Mouse (Mus musculus) gastrocnemius, postnatal 4 days (tissue): Measurements from ENCODE around the gene Thada. TPM values are rescaled to one million over a fixed set of nuclear protein-coding genes. Genes with fewer than 3 reads are reported as not detected.

ENCODE experiments used
- DNase-seq, 2 experiments: peaks; one replicate each; pipeline ENCODE4 v3.0.0; 2021 to 2022; ENCODE audit warnings: low spot score in 2 of 2, mixed read lengths in 2 of 2
- total RNA-seq, 2 experiments: library from RNA; stranded (reverse); gene quantifications; 2 replicates each; pipeline ENCODE4 v1.2.3; 2021

The Thada gene
- total RNA-seq, 2 experiments from 2014 or later = 12.2 to 15.0 TPM

DNA sequence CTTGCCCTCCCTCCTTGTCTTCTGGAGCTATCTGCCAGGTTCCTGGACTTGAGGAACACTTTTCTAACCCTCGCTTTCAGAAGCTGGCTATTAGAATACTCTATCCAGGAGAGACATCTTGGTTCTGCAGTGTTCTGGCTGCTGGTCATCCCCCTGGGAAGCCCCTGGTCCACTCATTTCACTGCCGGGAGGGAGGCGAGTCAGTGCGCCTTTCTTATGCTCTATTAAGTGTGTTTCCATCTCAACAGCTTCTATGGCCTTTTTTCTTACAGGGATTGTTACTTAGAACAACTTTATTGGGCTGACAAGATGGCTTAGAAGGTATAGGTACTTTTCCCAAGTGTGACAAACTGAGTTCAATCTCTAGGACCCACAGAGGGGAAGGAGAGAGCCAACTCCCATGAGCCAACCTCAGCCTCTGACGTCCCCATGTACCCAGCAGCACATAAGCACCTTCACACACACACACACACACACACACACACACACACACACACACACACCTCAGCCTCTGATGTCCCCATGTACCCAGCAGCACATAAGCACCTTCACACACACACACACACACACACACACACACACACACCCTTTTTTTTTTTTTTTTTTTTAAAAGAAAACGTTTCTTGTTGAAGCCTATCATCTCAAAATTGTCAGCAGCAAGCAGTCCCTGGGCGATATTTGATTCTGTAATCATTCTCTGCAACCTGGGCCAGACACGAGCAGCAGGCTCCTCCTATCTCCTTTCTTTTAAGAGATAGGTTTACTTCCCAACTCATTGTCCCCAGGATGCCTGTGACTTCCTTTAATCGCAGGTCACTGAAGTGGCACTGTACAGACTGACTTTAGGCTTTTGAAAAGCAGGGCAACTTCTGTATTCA, 113.9 kb downstream of the Thada start:
- no peak for DNase-seq

DNA sequence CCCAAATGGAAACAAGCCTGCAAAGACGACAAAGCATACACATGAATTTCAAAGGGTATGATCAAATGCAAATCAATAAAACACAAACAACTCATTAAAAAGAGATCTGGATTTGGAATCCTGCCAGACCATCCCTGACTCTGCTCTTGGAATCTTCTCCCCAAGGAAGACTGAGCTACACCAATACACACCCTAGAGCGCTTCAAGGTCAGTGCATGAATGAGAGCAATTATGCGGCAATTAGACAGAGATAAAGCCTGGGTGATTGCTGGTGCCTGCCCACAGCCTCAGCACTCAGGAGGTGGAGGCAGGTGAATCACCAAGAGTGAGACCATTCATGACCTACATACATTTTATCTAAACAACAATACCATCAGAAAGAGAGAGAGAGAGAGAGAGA, 114.7 kb downstream of the Thada start:
- no peak for DNase-seq

DNA sequence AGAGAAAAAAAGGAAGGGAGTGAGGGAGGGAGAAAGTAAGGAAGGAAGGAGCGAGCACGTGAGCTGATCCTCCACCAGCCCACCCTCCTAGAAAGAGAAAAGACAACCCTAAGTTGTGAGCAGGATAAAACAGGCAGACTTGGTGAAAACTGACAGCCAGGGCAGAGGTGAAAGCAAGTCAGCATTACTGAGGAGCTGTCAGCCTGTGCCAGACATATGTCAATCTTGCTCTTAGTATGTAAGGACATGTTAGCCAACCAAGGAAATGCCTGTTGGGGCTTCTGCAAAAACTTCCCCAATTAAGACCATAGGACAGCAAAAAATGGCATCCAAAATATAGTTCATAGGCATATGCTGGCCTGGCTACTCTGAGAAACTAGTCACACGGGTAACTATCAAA, 117.1 kb downstream of the Thada start:
- no peak for DNase-seq

DNA sequence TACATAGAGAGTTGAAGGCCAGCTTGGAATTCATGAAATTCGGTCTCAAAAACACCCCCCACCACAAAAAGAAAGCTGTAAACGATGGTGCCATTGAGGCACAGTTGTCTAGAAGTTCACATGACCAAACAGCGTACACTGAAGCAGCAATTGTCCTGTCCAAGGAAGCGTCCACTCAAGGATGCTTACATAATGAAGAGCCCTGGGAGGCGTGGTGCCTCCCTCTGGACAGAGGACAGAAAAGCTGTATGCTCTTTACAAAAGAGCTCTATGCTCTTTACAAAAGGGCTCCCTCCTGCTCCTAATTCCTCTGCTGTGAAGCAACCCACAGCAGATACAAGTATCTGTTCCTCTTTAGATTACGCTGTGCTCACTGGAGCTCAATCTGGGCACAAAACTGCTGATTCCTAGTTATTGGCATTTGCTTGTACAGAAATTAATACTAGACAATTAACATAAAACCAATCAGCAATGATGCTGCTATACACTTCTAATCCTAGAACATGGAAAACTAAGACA, 123.6 kb downstream of the Thada start:
- DNase-seq = no peak

DNA sequence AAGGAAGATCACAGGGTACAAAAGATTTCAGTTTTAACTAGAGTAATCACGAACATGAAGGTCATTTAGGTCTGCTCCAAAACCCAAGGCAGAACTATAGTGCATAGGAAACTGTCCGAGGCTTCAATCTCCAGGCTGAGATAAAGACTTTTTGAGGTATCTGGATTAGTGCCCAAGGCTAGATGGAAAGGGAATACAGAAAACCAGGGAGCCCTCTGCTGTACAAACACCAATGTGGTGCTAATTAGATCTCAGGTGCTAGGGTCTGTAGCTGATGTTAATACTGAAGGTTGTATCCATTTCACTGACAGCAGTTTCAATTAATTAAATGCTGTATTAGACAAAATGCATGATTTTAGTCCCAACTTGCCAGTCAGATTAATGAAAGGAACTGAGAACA, 124.3 kb downstream of the Thada start:
- no peak for DNase-seq

DNA sequence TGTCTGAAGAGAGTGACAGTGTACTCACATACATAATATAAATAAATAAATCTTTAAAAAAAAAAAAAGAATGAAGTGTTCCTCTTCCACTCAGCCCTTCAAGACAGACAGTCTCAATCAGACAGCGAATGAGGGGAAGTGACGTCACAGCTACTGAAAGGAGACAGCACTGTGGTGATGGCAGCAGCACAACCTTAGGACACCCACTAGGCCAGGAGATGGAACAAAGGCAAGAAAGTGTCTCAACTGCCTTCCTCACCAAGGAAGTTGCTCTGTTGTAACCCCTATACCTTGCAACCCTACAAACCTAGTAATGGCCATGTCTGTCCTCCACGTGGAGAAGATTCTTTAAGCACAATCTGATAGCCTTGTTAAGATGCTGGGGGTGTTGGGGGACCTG, 125.4 kb downstream of the Thada start:
- DNase-seq = no peak

DNA sequence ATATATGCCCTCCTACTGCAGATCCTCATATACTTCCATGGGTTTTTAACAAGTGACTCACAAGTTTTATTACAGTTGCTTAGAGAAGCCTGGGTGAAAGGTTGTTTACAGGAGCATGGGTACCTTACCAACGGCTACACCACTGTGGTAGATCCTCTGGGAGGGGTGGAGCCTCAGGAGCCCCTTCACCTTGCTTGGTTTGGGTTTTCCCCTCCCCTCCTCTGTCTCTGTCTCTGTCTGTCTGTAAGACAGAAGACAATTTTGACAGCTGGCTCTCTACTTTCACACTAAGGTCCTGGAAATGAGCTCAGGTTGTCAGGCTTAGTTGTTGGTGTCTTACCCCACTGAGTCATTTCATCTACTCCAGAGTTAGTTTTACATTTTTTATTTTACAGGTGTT, 130.0 kb downstream of the Thada start:
- no peak for DNase-seq

DNA sequence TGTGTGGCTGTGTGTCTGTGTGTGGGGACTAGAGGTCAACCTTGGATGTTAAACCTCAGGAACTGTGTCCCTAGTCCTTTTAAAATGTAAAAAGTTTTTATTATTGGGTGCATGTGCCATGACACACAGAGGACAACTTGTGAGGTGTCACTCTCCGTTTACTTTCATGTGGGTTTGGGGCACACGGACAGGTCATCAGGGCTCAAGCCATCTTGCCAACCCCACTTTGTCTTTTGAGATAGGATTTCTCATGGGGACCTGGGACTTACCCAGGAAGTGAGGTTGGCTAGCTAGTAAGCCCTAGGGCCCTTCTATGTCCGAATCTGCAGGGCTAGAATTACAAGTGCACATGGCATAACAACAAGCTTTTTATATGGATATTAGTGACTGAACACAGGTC, 130.9 kb downstream of the Thada start:
- no peak for DNase-seq

DNA sequence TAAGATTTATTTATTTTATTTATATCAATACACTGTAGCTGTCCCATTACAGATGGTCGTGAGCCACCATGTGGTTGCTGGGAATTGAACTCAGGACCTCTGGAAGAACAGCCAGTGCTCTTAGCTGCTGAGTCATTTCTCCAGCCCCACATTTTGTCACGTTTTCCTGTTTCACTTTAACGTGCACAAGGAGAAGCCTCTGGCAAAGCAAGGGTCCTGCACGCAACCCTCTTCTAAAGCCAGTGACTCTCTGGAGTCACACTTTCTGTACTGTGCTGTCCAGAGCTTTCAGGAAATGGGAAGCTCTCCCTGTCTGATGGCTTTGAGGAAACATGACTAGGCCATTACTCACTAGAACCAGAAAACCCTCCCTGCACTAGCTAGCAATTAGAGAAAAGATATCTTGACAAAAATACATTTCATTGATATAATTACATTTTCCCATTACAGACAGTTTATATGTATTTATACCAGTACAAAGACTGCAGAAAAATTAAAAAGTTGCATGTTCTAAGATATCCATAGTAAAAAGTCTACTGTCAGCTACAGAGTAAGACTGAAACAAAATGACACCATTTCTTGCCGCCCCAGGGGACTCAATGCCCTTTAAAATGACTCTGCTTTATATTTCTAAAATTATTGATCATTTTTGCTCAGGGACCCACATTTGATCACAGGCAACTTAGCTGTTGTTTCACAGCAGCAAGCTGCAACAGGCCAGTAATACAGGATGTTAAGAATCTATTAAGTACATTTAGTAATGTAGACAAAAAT, 131.6 kb downstream of the Thada start:
- no peak for DNase-seq

DNA sequence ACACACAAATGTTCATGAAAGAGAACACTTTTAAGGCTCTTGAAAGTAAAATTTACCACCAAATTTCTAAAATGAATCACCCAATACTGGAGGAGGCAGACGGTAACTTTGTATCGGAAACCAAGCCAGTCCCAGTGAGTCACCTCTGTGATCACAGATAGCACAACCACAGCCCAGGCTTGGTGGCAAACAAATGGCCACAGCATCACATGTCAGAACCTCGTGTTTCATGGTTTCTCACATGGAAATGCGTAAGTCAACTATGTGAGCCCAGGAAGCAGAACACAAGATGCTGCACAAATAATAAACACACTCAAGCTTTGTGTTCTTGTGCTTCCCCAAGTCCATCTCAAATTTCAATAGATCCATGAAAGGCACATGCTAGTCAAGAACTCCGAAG, 133.1 kb downstream of the Thada start:
- DNase-seq = no peak

DNA sequence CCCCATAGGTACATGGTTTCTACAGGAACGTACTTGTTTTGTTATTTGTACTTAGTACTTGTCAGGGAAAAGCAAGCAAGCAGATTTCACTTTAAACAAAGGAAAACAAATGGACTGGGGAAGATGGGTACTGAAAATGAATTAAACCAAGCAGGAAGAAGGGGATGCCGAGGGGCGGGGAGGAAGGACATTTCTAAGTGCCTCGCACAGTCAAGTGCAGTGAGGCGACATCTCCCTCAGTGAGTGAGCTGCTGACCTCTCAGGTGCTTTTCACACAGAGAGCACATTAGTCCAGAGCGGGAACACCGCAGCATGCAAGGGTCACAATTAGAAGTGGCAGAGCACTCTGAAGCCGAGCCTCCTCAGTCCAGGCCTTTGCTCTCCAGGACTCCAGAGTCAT, 135.0 kb downstream of the Thada start:
- DNase-seq = no peak

DNA sequence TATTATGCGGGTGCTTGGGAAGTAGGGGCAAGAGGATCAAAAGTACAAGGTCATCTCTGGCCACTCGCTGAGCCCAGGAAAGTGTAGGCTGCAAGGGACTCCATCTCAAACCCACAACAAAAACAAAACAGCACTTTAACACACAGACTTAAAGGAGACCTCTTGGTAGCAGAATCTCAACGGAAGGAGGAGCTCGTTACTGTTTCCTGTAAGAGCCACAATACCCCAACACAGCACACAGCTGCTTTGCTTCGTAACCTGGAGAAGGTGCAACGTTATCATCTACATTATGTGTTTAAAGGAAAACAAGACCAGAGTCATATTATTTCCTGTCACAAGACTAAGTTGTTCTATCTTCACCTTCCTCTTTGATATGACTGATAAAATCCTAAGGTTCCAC, 135.5 kb downstream of the Thada start:
- DNase-seq = no peak

DNA sequence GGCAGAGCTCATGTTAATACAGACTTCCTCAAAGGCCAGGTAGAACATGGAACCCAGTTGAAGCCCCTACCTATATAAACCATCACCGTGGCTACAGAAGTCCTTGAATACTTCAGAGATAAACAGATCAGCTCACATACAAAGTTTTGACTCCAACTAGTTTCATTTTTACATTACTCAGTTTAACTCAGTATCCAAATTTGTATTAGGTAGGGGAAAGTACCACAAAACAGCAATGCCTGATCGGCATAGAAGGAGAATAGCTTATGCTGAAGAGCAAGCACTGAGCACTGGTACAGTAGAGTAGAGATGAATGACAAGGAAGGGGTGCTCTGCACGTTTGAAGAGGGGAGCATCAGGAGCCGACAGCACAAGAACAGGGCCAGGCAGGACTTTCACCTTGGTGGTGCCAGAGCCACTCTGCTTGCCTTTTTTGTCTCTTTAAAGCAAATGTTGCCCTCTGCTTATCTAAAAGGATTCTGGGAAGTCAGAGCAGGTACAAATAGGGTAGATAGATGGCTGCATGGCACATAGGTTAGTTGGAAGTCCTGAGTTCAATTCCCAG, 136.0 kb downstream of the Thada start:
- no peak for DNase-seq

DNA sequence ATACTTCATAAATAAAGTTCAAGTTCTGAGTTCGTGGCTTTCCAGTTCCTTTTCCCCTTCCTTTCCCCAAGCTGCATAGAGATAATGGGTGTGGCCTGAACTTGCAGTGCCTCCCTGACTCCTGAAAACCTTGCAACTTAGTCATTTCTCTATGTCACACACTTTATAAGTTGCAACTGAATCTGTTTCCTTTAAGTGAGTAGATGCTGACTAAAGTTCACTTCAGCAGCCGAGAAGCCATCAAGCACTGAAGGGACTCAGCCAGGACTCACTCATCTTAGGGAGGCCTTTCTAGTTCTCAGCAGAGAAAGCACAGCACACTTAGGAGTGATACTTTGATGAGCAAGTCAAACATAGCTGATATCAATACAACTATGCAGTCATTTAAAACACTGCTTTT, 137.5 kb downstream of the Thada start:
- DNase-seq = no peak

DNA sequence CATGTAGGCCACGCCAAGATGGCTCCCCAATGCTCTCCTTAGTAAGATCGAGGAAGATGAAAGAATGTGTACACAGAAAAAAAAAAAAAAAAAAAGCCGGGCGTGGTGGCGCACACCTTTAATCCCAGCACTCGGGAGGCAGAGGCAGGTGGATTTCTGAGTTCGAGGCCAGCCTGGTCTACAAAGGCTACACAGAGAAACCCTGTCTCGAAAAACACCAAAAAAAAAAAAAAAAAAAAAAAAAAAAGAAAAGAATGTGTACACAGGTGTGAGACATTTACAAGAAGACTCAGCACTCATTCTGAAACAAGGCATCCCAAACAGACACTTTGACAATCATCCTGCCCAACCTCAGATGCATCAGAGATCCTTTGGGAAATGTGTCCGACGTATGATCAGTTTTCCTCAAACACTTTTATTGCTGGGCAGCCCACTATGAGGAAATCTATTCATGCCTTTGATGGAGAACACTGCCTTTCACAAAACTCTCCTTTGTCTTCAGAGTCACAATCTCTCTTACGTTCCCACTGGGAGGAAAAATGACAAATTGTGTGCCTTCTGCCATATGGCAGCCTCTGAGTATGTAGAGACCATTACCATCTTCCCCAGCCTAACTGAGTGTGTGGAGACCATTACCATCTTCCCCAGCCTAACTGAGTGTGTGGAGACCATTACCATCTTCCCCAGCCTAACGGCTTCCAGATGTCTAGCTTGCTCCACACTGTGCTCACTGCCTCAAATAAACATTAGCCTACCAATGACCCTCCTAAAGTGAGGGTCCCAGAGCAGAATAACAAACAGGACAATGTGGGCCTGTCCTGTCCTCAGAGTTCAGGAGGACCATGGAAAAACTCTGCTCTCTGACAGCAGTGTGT, 138.7 kb downstream of the Thada start:
- no peak for DNase-seq

DNA sequence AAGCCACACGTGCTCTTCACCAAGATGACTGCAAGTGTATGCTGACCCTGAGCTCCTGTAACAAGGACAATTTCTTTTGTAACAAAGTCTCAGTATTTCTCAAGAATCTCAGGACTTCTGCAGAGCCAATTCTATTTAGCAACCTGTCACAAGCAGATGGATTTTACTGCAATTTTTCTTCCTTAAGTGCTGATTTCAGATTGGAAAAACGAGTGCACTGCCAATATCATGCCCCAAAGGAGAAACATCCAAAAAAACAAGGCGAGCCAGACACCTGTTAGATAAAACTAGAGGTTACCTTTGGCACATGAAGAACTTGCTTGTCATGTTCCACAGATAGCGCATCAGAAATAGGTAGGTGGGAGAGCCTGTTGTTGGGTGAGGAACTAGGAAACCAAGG, 143.8 kb downstream of the Thada start:
- DNase-seq = no peak

DNA sequence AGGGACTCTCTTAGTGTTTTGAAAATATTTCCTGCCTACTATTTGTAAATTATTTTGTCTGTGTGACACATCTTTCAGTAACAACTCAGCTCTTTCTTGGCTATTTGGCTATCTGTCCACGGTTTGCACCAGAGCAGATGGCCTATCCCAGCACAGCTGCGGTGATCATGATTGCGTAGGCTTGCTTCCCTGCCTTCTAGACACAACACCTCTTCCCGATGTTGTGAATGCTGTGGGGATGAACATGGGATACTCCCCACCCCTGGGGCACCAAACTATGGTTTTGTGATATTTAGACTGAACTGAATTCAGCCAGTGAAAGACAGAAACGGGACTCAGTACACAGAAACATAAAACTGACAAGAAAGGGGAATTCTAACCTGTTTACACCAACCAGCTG, 144.7 kb downstream of the Thada start:
- DNase-seq = no peak

DNA sequence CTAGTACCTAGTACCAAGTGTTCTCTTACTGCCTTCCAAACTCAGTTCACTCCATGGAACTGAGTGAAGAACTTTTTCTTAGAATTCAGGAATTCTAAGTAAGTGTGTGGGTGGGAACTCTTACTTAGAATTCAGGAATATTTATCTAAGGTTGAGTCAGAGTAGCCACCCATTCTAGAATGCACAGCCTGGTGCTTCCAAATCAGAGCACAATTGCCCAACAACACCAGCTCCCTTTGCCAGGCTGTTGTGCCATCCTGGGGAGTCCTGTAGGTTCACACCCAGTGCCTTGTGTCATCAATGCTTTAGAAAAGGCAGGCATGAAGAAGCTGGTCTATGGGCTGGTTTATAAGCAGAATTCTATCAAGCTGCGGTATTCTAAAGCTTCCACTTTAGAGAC, 145.4 kb downstream of the Thada start:
- DNase-seq = no peak

DNA sequence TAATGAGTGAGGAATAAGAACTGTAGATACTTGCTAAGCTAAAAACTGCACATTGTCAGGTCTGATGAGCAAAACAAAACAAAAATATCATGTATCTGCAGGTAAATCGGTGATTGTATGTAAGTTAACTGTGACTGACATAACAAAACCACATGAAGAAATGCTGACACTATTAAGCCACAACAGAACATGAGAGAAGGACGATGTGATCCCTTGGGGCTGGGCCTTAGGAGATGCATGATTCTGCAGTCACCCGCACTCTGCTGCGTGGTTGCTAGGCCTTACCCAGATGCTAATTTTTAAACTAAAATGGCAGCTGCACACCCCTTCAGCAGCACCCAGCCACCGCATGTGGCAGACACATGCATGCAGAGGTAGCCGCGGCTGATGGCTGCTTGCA, 151.7 kb downstream of the Thada start:
- DNase-seq = no peak

DNA sequence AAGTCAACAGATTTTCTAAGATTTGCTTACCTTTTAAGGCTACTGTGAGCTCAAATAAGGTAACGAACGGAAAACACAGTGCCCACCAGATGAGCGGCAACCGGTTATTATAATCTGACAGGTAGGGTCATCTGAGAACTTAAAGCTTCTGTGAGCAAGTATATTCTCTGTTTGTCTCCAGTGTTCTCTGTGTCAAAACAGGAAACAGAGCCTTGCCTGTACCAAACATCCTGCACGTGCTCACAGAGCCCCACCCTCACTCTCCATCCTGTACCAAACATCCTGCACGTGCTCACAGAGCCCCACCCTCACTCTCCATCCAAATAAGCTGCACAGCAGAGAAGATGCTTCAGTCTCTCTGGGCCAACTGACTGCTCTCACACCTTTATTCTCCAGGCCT, 152.5 kb downstream of the Thada start:
- no peak for DNase-seq

DNA sequence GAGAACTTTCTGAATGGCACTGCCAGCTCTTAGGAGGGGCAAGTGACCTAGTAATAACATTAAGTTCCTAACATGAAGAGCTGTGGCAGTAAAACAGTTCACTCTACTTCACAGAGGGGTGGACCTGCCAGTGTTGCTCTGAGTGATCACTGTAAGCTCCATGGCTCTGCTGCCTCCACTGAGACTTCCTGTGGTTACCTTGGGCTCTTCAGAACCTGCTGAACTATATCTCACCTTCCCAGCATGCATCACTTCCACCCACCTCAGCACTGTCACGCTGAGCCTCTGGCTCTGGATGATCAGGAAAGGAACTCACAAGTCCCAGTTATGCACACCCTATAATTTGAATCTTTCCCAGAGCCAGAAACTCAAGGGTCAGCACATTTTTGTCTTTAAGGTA, 159.9 kb downstream of the Thada start:
- DNase-seq = no peak
